Mouse (Mus musculus): ENCODE results near the gene Tubgcp4. TPM values are rescaled to one million over a fixed set of nuclear protein-coding genes. Genes with fewer than 3 reads are reported as not detected.

The Tubgcp4 gene
- polyA plus RNA-seq, 1 experiment from 2014 or later = 23.0 TPM

DNA sequence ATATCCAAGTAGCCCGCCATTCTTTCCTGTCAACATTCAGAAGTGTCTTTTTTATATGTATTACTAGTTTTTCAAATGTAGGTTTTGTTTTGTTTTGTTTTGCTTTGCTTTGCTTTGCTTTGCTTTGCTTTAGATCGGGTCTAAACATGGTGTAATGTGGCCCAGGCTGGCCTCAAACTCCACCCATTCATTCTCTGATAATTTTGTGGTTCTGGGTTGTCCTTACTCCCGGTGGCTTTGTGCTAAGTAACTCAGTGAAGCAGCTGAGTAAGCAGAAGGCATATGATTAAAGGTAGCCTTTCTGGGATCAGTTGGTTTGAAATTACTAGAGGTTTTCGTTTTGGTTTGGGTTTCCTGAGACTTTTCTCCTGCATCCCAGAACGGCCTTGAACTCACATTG is 20.8 kb upstream of the Tubgcp4 start:
- no peaks in the 10 kb centered on the region for H3K9me3 ChIP-seq (replicated peaks)
- H3K4me1 ChIP-seq (replicated peaks) = peaks cover 4% of the 10 kb centered on the region
- H3K27ac ChIP-seq = no peak overlapping the region
- ATAC-seq (ENCODE audit: low read depth) (no peak), DNase-seq (no peak)
- no peak overlapping the region for H3K9ac ChIP-seq
- H3K4me2 ChIP-seq = no peak overlapping the region
- peaks cover 48% of the 10 kb centered on the region for H3K36me3 ChIP-seq
- H3K27me3 ChIP-seq = no peaks in the 10 kb centered on the region
- H3K4me3 ChIP-seq (replicated peaks) = no peak overlapping the region
- WGBS (ENCODE audit: insufficient replicate concordance) = 51% methylated on average over 5 of the region's 5 CpGs

GRCm38 (mm10) chr2:121153100-121153499 is 17.4 kb upstream of the Tubgcp4 start:
- 74% methylated on average over 3 of the region's 3 CpGs for WGBS (ENCODE audit: insufficient replicate concordance)
- no peak overlapping the region for H3K4me3 ChIP-seq (replicated peaks)
- H3K9me3 ChIP-seq (replicated peaks) = no peaks in the 10 kb centered on the region
- no peaks in the 10 kb centered on the region for H3K27me3 ChIP-seq
- ATAC-seq (ENCODE audit: low read depth) (no peak), DNase-seq (no peak)
- peaks cover 49% of the 10 kb centered on the region for H3K36me3 ChIP-seq
- no peak overlapping the region for H3K4me2 ChIP-seq
- H3K27ac ChIP-seq = no peak overlapping the region
- peaks cover 4% of the 10 kb centered on the region for H3K4me1 ChIP-seq (replicated peaks)
- no peak overlapping the region for H3K9ac ChIP-seq

DNA sequence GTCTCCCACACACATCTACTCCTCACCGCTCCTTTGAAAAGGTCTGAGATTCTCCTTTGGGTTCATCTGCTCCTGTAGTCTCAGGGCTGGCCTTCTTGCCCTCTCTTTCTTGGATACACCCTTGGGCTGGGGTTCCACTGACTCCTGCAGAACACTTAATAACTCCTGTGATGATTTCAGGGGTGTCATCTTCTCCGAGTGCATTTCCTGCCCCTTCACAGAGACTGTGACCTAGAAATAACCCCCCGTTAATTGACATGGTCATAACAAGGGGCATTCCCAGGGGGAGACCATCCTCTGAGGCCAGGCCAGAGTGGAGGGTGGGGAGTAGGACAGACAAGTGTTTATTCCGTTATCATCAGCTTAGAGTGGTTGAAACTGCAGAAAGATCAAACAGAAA is 1.3 kb upstream of the Tubgcp4 start:
- peak overlapping the region; percentile 90 for H3K4me2 ChIP-seq
- no peaks in the 10 kb centered on the region for H3K9me3 ChIP-seq (replicated peaks)
- H3K27me3 ChIP-seq = no peaks in the 10 kb centered on the region
- peaks cover 34% of the 10 kb centered on the region for H3K4me1 ChIP-seq (replicated peaks)
- 57% methylated on average over 4 of the region's 4 CpGs for WGBS (ENCODE audit: insufficient replicate concordance)
- H3K4me3 ChIP-seq (replicated peaks) = peak overlapping the region; percentile 89
- H3K9ac ChIP-seq = peak overlapping the region; percentile 92
- H3K27ac ChIP-seq = no peak overlapping the region
- no peak for ATAC-seq (ENCODE audit: low read depth)
- peaks cover 35% of the 10 kb centered on the region for H3K36me3 ChIP-seq
- DNase-seq = no peak

GRCm38 (mm10) chr2:121169902-121170301 is 552 bp upstream of the Tubgcp4 start:
- Histone ChIP-seq H3K27ac (peak overlapping the region; percentile 93; the same call in 1 of the 2 replicates), H3K4me2 (peak overlapping the region; percentile 90), H3K27me3 (no peaks in the 10 kb centered on the region), H3K36me3 (peaks cover 36% of the 10 kb centered on the region), H3K4me1 (replicated peaks) (peaks cover 34% of the 10 kb centered on the region), H3K9ac (peak overlapping the region; percentile 92), H3K4me3 (replicated peaks) (peak overlapping the region; percentile 89), H3K9me3 (replicated peaks) (no peaks in the 10 kb centered on the region)
- WGBS (ENCODE audit: insufficient replicate concordance) = 8% methylated on average over 9 of the region's 9 CpGs
- DNase-seq (no peak), ATAC-seq (ENCODE audit: low read depth) (no peak)

- Histone ChIP-seq H3K4me1 (replicated peaks) (peaks cover 34% of the 10 kb centered on the region), H3K36me3 (peaks cover 44% of the 10 kb centered on the region), H3K9me3 (replicated peaks) (no peaks in the 10 kb centered on the region), H3K27me3 (no peaks in the 10 kb centered on the region), H3K4me3 (replicated peaks) (peak within 1 kb of the TSS; percentile 89), H3K9ac (peak within 1 kb of the TSS; percentile 92), H3K27ac (peak within 1 kb of the TSS; percentile 93), H3K4me2 (peak within 1 kb of the TSS; percentile 90)
- WGBS (ENCODE audit: insufficient replicate concordance) = under 1% methylated on average over 66 of the region's 66 CpGs
- ATAC-seq (ENCODE audit: low read depth) (peak; percentile 94), DNase-seq (peak; percentile 83)
Measured at GRCm38 (mm10) chr2:121170980-121171742, 707 bp downstream of the Tubgcp4 start, which contains the start of gene Zscan29. Gene Zscan29 (minus strand): TSS chr2:121171125.

DNA sequence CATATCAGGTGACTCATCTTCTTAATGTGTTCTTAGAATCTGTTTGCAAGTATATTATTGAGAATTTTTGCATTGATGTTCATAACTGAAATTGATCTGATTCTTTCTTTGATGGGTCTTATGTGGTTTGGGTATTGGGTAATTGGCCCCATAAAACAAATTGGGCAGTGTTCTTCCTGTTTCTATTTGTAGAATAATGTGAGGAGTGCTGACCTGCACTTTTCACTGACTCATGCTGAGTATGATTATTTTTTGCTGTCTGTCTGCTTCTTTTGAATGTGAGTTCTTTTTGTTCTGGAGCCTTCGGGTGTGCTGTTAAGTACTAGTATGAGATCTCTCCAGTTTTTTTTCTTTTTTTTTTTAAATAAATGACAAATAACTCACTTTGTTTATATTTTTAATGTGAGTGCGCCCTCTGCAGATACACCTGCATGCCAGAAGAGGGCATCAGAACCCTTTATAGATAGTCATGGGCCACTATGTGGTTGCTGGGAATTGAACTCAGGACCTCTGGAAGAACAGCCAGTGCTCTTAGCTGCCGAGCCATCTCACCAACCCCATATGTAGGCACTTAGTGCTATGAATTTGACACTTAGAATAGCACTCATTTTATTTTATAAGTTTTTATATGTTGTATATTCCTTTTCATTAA is 8.5 kb downstream of the Tubgcp4 start:
- ATAC-seq (ENCODE audit: low read depth) (no peak), DNase-seq (no peak)
- H3K4me2 ChIP-seq = no peak overlapping the region
- no peaks in the 10 kb centered on the region for H3K9me3 ChIP-seq (replicated peaks)
- H3K9ac ChIP-seq = no peak overlapping the region
- H3K4me1 ChIP-seq (replicated peaks) = no peaks in the 10 kb centered on the region
- H3K4me3 ChIP-seq (replicated peaks) = no peak overlapping the region
- whole genome bisulfite sequencing (ENCODE audit: insufficient replicate concordance) = 78% methylated on average over 3 of the region's 3 CpGs
- peaks cover 81% of the 10 kb centered on the region for H3K36me3 ChIP-seq
- no peaks in the 10 kb centered on the region for H3K27me3 ChIP-seq
- H3K27ac ChIP-seq = no peak overlapping the region

- 89% methylated on average over 5 of the region's 5 CpGs for WGBS (ENCODE audit: insufficient replicate concordance)
- Histone ChIP-seq H3K36me3 (peaks cover 72% of the 10 kb centered on the region), H3K4me3 (replicated peaks) (no peak overlapping the region), H3K4me1 (replicated peaks) (no peaks in the 10 kb centered on the region), H3K27ac (no peak overlapping the region), H3K9ac (no peak overlapping the region), H3K4me2 (no peak overlapping the region), H3K27me3 (no peaks in the 10 kb centered on the region), H3K9me3 (replicated peaks) (no peaks in the 10 kb centered on the region)
- DNase-seq (no peak), ATAC-seq (ENCODE audit: low read depth) (no peak)
Measured at GRCm38 (mm10) chr2:121183431-121183830, 13.0 kb downstream of the Tubgcp4 start.

DNA sequence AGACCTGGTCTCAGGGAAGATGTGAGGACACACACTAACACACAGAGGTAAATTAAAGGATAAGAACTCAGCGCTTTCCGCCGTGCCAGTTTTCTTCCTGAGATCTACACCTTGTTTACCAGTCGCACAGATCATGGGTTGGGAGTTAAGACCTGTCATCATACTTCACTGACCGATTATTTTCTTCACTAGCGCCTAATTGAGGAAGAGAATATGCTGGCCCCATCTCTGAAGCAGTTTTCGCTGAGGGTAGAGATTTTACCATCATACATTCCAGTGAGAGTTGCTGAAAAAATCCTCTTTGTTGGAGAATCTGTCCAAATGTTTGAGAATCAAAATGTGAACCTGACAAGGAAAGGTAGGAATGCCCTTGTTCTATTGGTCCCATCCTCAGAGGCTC is 13.7 kb downstream of the Tubgcp4 start:
- Histone ChIP-seq H3K9me3 (replicated peaks) (no peaks in the 10 kb centered on the region), H3K36me3 (peaks cover 72% of the 10 kb centered on the region), H3K4me2 (no peak overlapping the region), H3K9ac (no peak overlapping the region), H3K4me1 (replicated peaks) (no peaks in the 10 kb centered on the region), H3K4me3 (replicated peaks) (no peak overlapping the region), H3K27ac (no peak overlapping the region), H3K27me3 (no peaks in the 10 kb centered on the region)
- 89% methylated on average over 7 of the region's 7 CpGs for WGBS (ENCODE audit: insufficient replicate concordance)
- no peak for DNase-seq
- ATAC-seq (ENCODE audit: low read depth) = no peak

DNA sequence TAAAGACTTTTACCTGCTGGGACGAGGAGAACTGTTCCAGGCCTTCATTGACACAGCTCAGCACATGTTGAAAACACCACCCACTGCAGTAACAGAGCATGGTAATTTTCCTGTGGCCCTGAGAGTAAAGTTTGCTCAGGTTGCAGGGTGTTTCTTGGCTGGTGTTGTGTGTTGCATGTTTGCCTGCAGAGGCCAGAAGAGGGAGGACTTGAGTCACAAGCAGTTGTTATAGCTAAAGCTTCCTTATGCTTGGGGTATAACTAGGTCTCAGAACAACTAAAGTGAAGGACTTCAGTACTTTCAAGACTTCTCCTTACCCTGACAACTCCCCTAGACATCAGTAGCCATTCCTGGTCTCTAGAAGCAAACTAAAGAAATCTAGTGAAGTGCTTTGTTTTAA is 18.1 kb downstream of the Tubgcp4 start:
- Histone ChIP-seq H3K27me3 (no peaks in the 10 kb centered on the region), H3K4me3 (replicated peaks) (no peak overlapping the region), H3K9me3 (replicated peaks) (no peaks in the 10 kb centered on the region), H3K4me1 (replicated peaks) (no peaks in the 10 kb centered on the region), H3K27ac (no peak overlapping the region), H3K4me2 (no peak overlapping the region), H3K36me3 (peaks cover 87% of the 10 kb centered on the region), H3K9ac (no peak overlapping the region)
- DNase-seq (no peak), ATAC-seq (ENCODE audit: low read depth) (no peak)
- 80% methylated on average over 1 of the region's 1 CpGs for WGBS (ENCODE audit: insufficient replicate concordance)

- Histone ChIP-seq H3K36me3 (peaks cover 98% of the 10 kb centered on the region), H3K27me3 (no peaks in the 10 kb centered on the region), H3K4me3 (replicated peaks) (no peak overlapping the region), H3K4me1 (replicated peaks) (no peaks in the 10 kb centered on the region), H3K4me2 (no peak overlapping the region), H3K27ac (no peak overlapping the region), H3K9ac (no peak overlapping the region), H3K9me3 (replicated peaks) (no peaks in the 10 kb centered on the region)
- WGBS (ENCODE audit: insufficient replicate concordance) = 85% methylated on average over 9 of the region's 9 CpGs
- ATAC-seq (ENCODE audit: low read depth) = no peak
- DNase-seq = no peak
Measured at GRCm38 (mm10) chr2:121195466-121195865, 25.0 kb downstream of the Tubgcp4 start.

- Histone ChIP-seq H3K9me3 (replicated peaks) (no peaks in the 10 kb centered on the region), H3K36me3 (peaks cover 92% of the 10 kb centered on the region), H3K4me1 (replicated peaks) (peaks cover 9% of the 10 kb centered on the region), H3K9ac (no peak overlapping the region), H3K4me3 (replicated peaks) (no peak overlapping the region), H3K27me3 (no peaks in the 10 kb centered on the region), H3K27ac (no peak overlapping the region), H3K4me2 (no peak overlapping the region)
- DNase-seq (no peak), ATAC-seq (ENCODE audit: low read depth) (no peak)
- WGBS (ENCODE audit: insufficient replicate concordance) = 90% methylated on average over 17 of the region's 17 CpGs
Measured at GRCm38 (mm10) chr2:121204276-121204675, 33.8 kb downstream of the Tubgcp4 start.

Measured in liver, embryonic 13.5 days (tissue).